In genomic region chr13:6901682-6902081, GRCm38 (mm10) we compare ENCODE assay signal across 26 mouse cellular contexts.
"Had no signal": no experiment of that assay in that cellular context is flagged by ENCODE, and none has a peak within 500 bp of the region (broad histone marks: within the 10 kb centered on the region; RNA-seq: fewer than 3 reads in every experiment).

No protein-coding gene starts in this region.

- H3K27me3 ChIP-seq: heart, embryonic 13.5 days; heart, embryonic 15.5 days; hindbrain, embryonic 12.5 days; hindbrain, embryonic 15.5 days; kidney, embryonic 15.5 days; limb, embryonic 13.5 days; limb, embryonic 15.5 days; liver, embryonic 12.5 days had no signal

- H3K4me2 ChIP-seq: heart, embryonic 11.5 days; heart, embryonic 13.5 days; heart, embryonic 15.5 days; hindbrain, embryonic 12.5 days; hindbrain, embryonic 15.5 days; kidney, embryonic 15.5 days; limb, embryonic 13.5 days; limb, embryonic 15.5 days; liver, embryonic 12.5 days had no signal

- H3K9me3 ChIP-seq: heart, embryonic 13.5 days; heart, embryonic 15.5 days; hindbrain, embryonic 12.5 days; hindbrain, embryonic 15.5 days; kidney, embryonic 15.5 days; limb, embryonic 13.5 days; limb, embryonic 15.5 days; liver, embryonic 12.5 days had no signal

- ATAC-seq: intestine, embryonic 16.5 days; liver, embryonic 12.5 days had no signal

- H3K27ac ChIP-seq: heart, adult 2 months; heart, embryonic 13.5 days; heart, embryonic 15.5 days; hindbrain, embryonic 12.5 days; hindbrain, embryonic 15.5 days; kidney, embryonic 15.5 days; kidney, postnatal 0 days; limb, embryonic 13.5 days; limb, embryonic 15.5 days; liver, embryonic 12.5 days; liver, embryonic 14.5 days had no signal

- H3K9ac ChIP-seq: heart, embryonic 13.5 days; heart, embryonic 15.5 days; hindbrain, embryonic 12.5 days; hindbrain, embryonic 15.5 days; kidney, embryonic 15.5 days; limb, embryonic 13.5 days; limb, embryonic 15.5 days; liver, embryonic 12.5 days; liver, embryonic 14.5 days had no signal

- DNase-seq: gastrocnemius, postnatal 14 days; gastrocnemius, postnatal 36 days; heart, adult 11 months; heart, adult 2 months; heart, postnatal 14 days; heart, postnatal 36 days; kidney, adult 11 months; kidney, adult 2 months; kidney, adult 9 months; kidney, postnatal 14 days; kidney, postnatal 36 days; layer of hippocampus, adult 9-11 months; layer of hippocampus, postnatal 36 days; left cerebral cortex, postnatal 4 days had no signal

- H3K4me1 ChIP-seq: heart, embryonic 13.5 days; heart, embryonic 15.5 days; hindbrain, embryonic 12.5 days; hindbrain, embryonic 15.5 days; kidney, embryonic 15.5 days; limb, embryonic 13.5 days; limb, embryonic 15.5 days; liver, embryonic 12.5 days had no signal

- H3K36me3 ChIP-seq: heart, embryonic 13.5 days; heart, embryonic 15.5 days; hindbrain, embryonic 12.5 days; hindbrain, embryonic 15.5 days; kidney, embryonic 15.5 days; limb, embryonic 13.5 days; limb, embryonic 15.5 days; liver, embryonic 12.5 days had no signal

- H3K4me3 ChIP-seq: heart, adult 2 months; heart, embryonic 13.5 days; heart, embryonic 15.5 days; hindbrain, embryonic 12.5 days; hindbrain, embryonic 15.5 days; kidney, embryonic 15.5 days; limb, embryonic 13.5 days; limb, embryonic 15.5 days; liver, embryonic 12.5 days had no signal
